Mouse (Mus musculus): Measurements from ENCODE around the gene Fggy. TPM values are rescaled to one million over a fixed set of nuclear protein-coding genes. Genes with fewer than 3 reads are reported as not detected.

Fggy gene
- total RNA-seq, 2 experiments from 2014 or later, result 9.5 to 13.2 TPM

- no peak for DNase-seq (ENCODE audit: low spot score in 2 of 2)
Measured at GRCm38 (mm10) chr4:95723615-95724014, 166.3 kb downstream of the Fggy start.

GRCm38 (mm10) chr4:95726361-95726760, 169.1 kb downstream of the Fggy start:
- no peak for DNase-seq (ENCODE audit: low spot score in 2 of 2)

GRCm38 (mm10) chr4:95729142-95729826, 172.0 kb downstream of the Fggy start:
- DNase-seq (ENCODE audit: low spot score in 2 of 2), result no peak

DNA sequence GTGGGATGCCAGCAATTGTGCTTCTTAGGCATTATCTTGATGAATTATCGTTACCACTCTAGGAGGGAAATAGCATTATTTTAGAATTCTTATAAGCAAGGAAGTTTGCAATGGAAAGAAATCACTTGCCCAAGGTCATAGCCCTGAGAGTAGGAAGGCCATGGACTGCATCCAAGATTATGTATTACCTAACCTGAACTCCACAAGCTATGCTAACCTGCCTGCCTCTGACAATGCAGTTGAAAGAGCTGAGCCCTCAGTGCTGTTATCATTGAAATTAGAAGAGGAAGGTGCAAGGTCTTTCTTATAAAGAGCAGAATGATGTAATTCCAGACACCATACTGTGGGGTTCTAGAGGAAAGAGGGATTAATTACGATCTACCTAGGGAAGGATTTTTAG, 173.8 kb downstream of the Fggy start:
- DNase-seq (ENCODE audit: low spot score in 2 of 2), result no peak

DNA sequence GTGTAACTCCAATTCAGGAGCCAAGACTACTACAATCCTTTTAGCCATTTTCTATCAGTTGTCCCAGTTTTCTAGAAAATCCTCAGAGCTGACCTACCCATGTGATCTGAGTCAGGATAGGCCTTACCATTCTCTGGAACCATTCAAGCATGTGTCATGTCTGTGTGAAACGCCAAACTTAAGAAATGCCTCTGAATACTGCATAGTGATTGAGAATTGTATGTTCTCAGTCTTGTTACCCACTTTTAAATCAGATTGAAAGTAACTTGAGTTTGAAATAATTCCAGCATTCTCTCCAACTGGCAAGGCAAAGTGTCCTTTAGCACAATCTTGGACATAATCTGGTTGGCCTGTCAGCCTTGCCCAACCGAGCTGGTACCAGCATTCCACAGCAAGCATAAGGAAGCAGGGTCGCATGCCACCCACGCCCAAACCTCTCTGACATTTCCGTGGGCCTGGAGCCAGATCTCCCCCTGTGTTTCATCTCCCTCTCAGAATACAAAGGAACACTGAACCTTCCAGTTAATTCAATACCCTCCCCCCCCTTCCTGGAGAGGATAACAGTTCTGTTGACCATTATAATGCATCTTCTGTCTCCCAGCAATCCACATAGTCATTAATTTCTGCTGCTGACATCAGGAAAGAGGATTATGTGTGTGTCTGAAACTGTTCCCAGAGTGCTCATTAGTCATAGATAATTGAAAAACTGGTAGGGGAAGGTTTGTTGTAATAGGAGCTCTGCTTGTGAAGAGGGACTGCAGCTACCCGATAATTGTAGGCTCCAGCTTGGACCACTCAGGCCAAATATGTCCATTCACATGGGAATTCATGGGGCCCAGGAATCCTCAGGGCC, 176.3 kb downstream of the Fggy start:
- peak; percentile 37 to 53 for DNase-seq (ENCODE audit: low spot score in 2 of 2)

DNA sequence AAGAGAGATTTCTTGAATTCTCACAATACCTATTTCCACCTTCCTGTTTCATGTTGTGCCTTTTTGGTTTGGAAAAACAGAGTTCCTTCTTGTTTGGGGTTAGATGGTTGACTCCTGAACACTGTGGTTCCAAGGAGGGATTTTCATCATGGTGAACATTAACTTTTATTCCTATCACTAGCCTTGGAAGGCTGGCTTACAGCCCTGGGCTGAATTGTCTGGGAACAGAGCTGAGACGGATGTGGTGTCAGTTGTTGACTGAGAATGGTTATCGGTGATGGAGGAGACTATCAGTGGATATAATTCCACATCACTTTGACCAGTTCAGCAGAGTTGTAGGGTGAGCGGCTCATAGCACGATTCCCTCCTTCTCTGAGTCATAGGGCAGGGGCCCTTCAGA, 178.7 kb downstream of the Fggy start:
- no peak for DNase-seq (ENCODE audit: low spot score in 2 of 2)

- DNase-seq (ENCODE audit: low spot score in 2 of 2), result no peak
Measured at GRCm38 (mm10) chr4:95736674-95737073, 179.4 kb downstream of the Fggy start.

DNA sequence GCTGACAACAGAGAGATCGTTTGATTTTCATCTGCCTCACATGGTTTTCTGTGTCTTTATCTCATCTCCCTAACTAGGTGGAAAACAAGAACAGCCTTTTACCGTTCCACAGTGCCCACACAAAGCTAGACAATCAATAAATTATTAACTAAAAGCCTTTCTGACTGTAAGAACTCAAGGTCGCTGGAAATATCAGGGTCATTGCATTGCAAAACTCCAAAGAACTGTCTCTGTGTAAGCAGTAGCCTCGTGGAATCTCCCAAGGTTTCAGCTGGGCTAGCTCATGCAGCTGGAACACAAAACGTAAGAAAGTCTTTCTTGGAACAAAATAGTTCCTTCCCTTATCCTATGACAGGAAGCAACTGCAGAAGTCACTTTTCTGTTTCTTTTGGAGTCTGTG, 180.9 kb downstream of the Fggy start:
- no peak for DNase-seq (ENCODE audit: low spot score in 2 of 2)

- no peak for DNase-seq (ENCODE audit: low spot score in 2 of 2)
Measured at GRCm38 (mm10) chr4:95738725-95739124, 181.4 kb downstream of the Fggy start.

DNA sequence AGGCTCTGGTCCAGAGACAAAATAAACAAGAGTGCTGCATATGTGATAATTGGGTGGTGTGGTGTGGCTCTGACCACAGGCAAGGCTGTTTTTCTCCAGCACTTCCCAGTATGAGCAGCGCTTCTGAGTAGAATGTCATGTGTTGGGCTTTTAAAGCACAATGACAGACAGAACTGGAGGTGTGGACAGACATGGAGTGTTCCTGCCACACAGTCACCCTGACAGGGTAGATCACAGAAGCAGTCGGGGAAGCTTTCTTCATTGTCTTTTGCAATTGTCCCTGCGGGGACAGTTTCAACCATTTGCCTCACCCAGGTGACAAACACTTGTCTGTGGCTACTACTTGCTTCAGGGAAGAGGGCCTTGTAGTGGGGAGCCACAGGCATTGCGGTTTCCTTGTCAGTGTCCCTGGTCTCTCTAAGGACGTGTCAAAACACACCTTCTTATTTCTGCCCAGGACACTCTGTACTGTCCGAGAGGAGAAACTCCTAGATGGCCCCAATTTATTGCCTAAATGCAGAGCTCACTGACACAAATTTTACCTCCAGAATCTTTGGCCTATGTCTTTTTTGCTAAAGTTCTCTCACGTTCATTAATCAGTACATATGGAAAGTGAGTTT, 183.9 kb downstream of the Fggy start:
- DNase-seq (ENCODE audit: low spot score in 2 of 2), result no peak

- peak; percentile 25 to 61 for DNase-seq (ENCODE audit: low spot score in 2 of 2)
Measured at GRCm38 (mm10) chr4:95742986-95743385, 185.7 kb downstream of the Fggy start.

DNA sequence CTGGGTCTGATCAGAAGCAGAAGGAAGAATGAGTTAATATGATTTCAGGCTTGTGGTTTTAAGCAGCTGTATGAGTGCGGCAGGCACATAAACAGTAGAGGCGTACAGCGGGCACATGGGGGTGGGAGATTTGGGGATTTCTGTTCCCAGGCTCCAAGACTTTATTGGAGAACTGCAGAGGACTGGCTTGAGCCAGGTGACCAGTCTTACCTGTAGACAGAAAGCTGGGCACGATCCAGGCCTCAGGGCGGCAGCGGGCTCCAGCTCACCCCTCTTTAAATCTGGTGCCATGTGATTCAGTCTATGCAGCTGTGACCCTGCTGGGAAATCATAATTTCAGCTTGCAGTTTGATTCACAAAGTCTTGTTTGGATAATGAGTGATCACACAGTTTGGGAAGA, 189.6 kb downstream of the Fggy start:
- DNase-seq (ENCODE audit: low spot score in 2 of 2), result no peak

- no peak for DNase-seq (ENCODE audit: low spot score in 2 of 2)
Measured at GRCm38 (mm10) chr4:95747415-95748202, 190.3 kb downstream of the Fggy start.

DNA sequence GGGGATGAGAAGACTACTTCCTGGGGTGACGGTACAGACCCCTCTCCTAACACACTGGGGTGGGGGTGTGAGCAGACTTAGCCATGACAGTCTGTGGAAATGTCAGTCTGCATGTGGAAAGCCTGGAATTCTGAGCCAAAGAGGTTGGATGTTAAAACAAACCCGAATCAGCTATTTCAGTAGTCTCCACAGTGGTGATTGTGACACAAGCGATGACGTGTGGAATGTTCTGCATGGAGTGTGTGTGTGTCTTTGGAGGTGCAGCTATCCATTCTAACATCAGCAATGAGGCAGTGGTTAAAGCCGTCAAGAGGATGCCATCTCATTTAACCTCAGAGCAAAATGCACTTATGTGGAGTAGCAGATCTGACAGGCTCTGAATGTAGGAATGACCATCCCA, 192.9 kb downstream of the Fggy start:
- DNase-seq (ENCODE audit: low spot score in 2 of 2), result no peak

GRCm38 (mm10) chr4:95752538-95753188, 195.4 kb downstream of the Fggy start:
- DNase-seq (ENCODE audit: low spot score in 2 of 2), result no peak

DNA sequence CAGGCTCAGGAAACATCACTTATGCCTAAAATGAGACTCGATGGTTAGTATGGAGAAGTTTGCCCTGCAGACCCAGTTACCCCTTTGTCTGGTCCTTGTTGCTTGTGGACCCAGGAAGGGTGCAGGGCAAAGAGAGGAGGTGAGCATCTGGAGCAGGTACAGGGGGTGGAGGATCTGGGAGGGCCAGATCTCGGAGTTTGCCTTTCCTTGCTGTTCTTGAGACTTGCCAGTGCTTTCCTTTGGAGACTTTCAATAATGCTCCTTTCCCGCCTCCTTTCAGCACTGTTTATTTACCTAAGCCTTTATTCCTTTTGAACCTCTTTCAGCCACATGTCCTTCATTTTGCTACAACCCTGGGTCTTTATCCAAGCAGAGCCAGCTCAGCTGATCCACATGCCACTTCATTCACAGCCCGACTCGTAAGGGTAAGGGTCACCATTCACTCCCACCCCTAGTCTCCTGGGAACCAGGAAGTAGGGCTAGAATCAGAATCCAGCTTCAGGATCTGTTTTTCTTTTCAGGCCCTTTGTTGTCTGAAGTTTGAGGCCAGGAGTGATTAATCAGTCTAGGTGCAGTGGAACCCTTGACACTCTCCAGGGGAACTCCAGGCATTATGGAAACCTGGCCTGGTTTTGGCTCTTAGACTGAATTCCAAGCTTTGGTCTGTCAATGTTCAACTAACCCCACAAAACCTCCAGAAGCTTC, 201.9 kb downstream of the Fggy start:
- no peak for DNase-seq (ENCODE audit: low spot score in 2 of 2)

- no peak for DNase-seq (ENCODE audit: low spot score in 2 of 2)
Measured at GRCm38 (mm10) chr4:95765359-95765758, 208.1 kb downstream of the Fggy start.

DNA sequence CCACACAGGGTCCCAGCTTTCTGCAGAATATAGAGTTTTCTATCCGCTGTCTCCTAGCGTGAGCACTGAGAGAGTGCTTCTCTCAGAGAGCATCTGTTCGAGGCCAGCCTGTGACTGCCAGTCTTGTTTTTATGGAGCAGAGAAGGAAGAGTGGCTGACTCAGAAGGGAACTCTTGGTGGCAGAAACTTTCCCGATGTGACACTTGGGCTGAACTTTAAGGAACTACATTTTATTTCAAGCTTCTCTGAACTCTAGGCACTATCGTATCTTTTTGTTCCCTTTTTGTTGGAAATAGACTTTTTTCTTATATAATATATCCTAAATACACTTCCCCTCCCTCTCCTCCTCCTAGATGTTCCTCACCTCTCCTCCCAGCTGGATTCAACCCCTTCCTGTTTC, 213.2 kb downstream of the Fggy start:
- DNase-seq (ENCODE audit: low spot score in 2 of 2), result no peak

- DNase-seq (ENCODE audit: low spot score in 2 of 2), result no peak
Measured at GRCm38 (mm10) chr4:95771542-95771941, 214.2 kb downstream of the Fggy start.

DNA sequence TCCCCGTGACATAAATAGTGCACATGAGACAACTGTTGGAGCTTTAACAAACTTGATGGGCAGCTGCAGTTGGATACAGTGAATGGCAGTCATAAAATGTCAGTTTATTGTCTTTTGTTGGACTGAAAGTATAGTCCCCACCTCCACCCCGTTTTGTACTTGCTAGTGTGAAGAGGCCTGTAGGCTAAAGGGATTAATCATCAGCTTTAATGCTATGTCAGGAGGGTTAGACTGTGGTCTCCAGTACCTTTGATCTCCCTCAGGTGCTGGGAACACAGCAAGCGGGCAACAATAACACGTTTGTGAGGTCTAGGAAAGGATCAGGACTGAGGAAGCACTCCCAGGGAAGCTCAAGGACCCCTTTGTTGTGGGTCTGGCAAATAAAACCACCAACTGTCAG, 214.6 kb downstream of the Fggy start:
- no peak for DNase-seq (ENCODE audit: low spot score in 2 of 2)

All from layer of hippocampus, postnatal 14 days (tissue).